In the genomic region with DNA sequence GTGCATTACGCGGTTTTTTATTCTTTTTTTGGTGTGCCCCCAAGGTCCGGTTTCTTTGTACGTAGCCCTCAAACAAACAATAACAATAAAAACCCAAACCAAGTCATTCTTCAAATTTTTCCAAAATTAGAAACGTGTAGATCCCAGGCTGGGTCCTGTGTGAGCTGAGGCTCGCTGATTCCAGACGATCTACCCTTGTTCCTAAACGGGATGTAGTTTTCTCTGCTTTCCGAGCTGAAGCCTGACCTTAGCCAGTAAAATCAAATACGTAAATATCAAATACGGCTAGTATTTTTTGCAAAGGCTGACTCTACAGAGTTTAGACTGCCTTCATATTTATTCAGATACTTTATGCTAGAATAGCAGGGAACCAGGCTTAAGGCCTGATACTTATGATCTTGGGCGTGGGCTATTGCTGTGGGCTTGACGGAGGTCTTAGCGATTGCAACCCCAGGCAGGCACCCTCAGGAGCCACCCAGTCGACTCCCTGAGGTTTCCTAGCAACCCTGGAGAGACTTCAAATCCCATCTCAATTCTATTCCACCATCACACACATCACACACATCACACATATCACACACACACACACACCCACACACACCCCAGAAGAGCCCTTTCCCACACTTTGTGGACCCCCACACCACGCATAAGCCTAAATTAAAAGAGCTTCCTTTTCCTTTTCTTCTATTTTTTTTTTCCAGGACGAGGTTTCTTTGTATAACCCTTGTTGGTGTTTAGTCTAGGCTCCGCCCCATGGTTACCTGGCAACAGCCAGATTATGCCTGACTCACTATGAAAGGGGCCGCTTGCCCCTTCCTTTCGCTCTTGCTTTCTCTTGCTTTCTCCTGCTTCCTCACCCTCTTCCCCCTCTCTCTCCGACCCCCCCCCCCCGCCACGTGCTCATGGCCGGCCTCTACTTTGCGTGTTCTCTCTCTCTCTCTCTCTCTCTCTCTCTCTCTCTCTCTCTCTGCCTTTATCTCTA, we compare ENCODE assay signal across 8 mouse cellular contexts. TPM values are rescaled to one million over a fixed set of nuclear protein-coding genes. Genes with fewer than 3 reads are reported as not detected.
DNase-seq lines count a peak whose midpoint lies in the region; ATAC-seq lines count a peak whose summit lies in the region.

No protein-coding gene starts in this region.

- H3K9me3 ChIP-seq in intestine, embryonic 15.5 days: no peaks in the 10 kb centered on the region
- no peaks in the 10 kb centered on the region for H3K9me3 ChIP-seq in limb, embryonic 10.5 days (replicated peaks)
- no peaks in the 10 kb centered on the region for H3K9me3 ChIP-seq in midbrain, embryonic 12.5 days

- peak overlapping the region; percentile 96 for H3K27ac ChIP-seq in intestine, embryonic 15.5 days
- peak overlapping the region; percentile 97 for H3K27ac ChIP-seq in limb, embryonic 10.5 days
- peak overlapping the region; percentile 100 for H3K27ac ChIP-seq in midbrain, embryonic 12.5 days (replicated peaks)

- no peaks in the 10 kb centered on the region for H3K36me3 ChIP-seq in intestine, embryonic 15.5 days
- no peaks in the 10 kb centered on the region for H3K36me3 ChIP-seq in limb, embryonic 10.5 days
- no peaks in the 10 kb centered on the region for H3K36me3 ChIP-seq in midbrain, embryonic 12.5 days

- H3K4me3 ChIP-seq in intestine, embryonic 15.5 days (replicated peaks): peak overlapping the region; percentile 24
- peak overlapping the region; percentile 44 for H3K4me3 ChIP-seq in limb, embryonic 10.5 days
- H3K4me3 ChIP-seq in midbrain, embryonic 12.5 days: peak overlapping the region; percentile 28

- ATAC-seq in intestine, embryonic 15.5 days: peak; percentile 44
- ATAC-seq in midbrain, embryonic 12.5 days (ENCODE audit: low FRiP score, low read depth): peak; percentile 80

- H3K4me2 ChIP-seq in intestine, embryonic 15.5 days (replicated peaks): peak overlapping the region; percentile 53
- H3K4me2 ChIP-seq in midbrain, embryonic 12.5 days (replicated peaks): peak overlapping the region; percentile 54

- 9% methylated on average over 22 of the region's 25 CpGs for WGBS in intestine, embryonic 15.5 days
- WGBS in limb, embryonic 10.5 days: 28% methylated on average over 23 of the region's 25 CpGs
- 9% methylated on average over 20 of the region's 25 CpGs for WGBS in midbrain, embryonic 12.5 days

- peak overlapping the region; percentile 24 for H3K9ac ChIP-seq in intestine, embryonic 15.5 days
- H3K9ac ChIP-seq in midbrain, embryonic 12.5 days (replicated peaks): peak overlapping the region; percentile 55

- H3K27me3 ChIP-seq in intestine, embryonic 15.5 days (replicated peaks): no peaks in the 10 kb centered on the region
- H3K27me3 ChIP-seq in limb, embryonic 10.5 days (ENCODE audit: low read depth, poor library complexity, severe bottlenecking): peaks cover 14% of the 10 kb centered on the region
- H3K27me3 ChIP-seq in midbrain, embryonic 12.5 days: no peaks in the 10 kb centered on the region

- DNase-seq in cerebellum, adult 18-20 months: peak; percentile 56 to 64
- DNase-seq in cerebellum, adult 11 months: no peak
- peak; percentile 94 for DNase-seq in embryo, embryonic 10 days (ENCODE audit: low spot score)
- peak; percentile 65 for DNase-seq in gastrocnemius, postnatal 25 days
- DNase-seq in limb, embryonic 10.5 days (ENCODE audit: low spot score): peak; percentile 84
- DNase-seq in spleen, adult 12 weeks (ENCODE audit: low spot score): peak; percentile 74

- peaks cover 15% of the 10 kb centered on the region for H3K4me1 ChIP-seq in intestine, embryonic 15.5 days (replicated peaks)
- peaks cover 32% of the 10 kb centered on the region for H3K4me1 ChIP-seq in limb, embryonic 10.5 days
- peaks cover 30% of the 10 kb centered on the region for H3K4me1 ChIP-seq in midbrain, embryonic 12.5 days

RNA-seq across cellular contexts. Expression of a gene that starts 3.9 kb away (rescaled TPM):
- 1,000 to 10,000 TPM in 1 of 2 experiments, 100 to 1,000 TPM in 1; 606 to 1,413 TPM for total RNA-seq in gastrocnemius, postnatal 25 days (2021)
- 875 and 888 TPM in 2 replicates for polyA plus RNA-seq in intestine, embryonic 15.5 days (2015; fragmentation: Nextera tagmentation; extraction: Ambion mirVana)
- 856 and 992 TPM in 2 replicates for polyA plus RNA-seq in limb, embryonic 10.5 days (2016; fragmentation: Nextera tagmentation; extraction: Ambion mirVana)
- 1,111 and 1,158 TPM in 2 replicates for polyA plus RNA-seq in midbrain, embryonic 12.5 days (2016; fragmentation: Nextera tagmentation; extraction: Ambion mirVana)

RNA-seq across cellular contexts. Expression of a gene that starts 4.8 kb away (rescaled TPM):
- not detected for total RNA-seq in gastrocnemius, postnatal 25 days (2021)
- 0.23 and 0.40 TPM in 2 replicates for polyA plus RNA-seq in intestine, embryonic 15.5 days (2015; fragmentation: Nextera tagmentation; extraction: Ambion mirVana)
- 0.44 and 0.54 TPM in 2 replicates for polyA plus RNA-seq in limb, embryonic 10.5 days (2016; fragmentation: Nextera tagmentation; extraction: Ambion mirVana)
- 0.43 and 0.68 TPM in 2 replicates for polyA plus RNA-seq in midbrain, embryonic 12.5 days (2016; fragmentation: Nextera tagmentation; extraction: Ambion mirVana)

RNA-seq across cellular contexts. Expression of a gene that starts 40.0 kb away (rescaled TPM):
- 1 to 10 TPM; 3.6 to 3.8 TPM for total RNA-seq in gastrocnemius, postnatal 25 days (2021)
- polyA plus RNA-seq in intestine, embryonic 15.5 days (2015; fragmentation: Nextera tagmentation; extraction: Ambion mirVana): 10.7 and 11.3 TPM in 2 replicates
- 23.5 and 25.5 TPM in 2 replicates for polyA plus RNA-seq in limb, embryonic 10.5 days (2016; fragmentation: Nextera tagmentation; extraction: Ambion mirVana)
- polyA plus RNA-seq in midbrain, embryonic 12.5 days (2016; fragmentation: Nextera tagmentation; extraction: Ambion mirVana): 14.8 and 16.4 TPM in 2 replicates

RNA-seq across cellular contexts. Expression of a gene that starts 47.5 kb away (rescaled TPM):
- 1 to 10 TPM; 3.5 to 4.7 TPM for total RNA-seq in gastrocnemius, postnatal 25 days (2021)
- 59.6 and 60.4 TPM in 2 replicates for polyA plus RNA-seq in intestine, embryonic 15.5 days (2015; fragmentation: Nextera tagmentation; extraction: Ambion mirVana)
- 52.1 and 59.0 TPM in 2 replicates for polyA plus RNA-seq in limb, embryonic 10.5 days (2016; fragmentation: Nextera tagmentation; extraction: Ambion mirVana)
- polyA plus RNA-seq in midbrain, embryonic 12.5 days (2016; fragmentation: Nextera tagmentation; extraction: Ambion mirVana): 35.5 and 41.2 TPM in 2 replicates

RNA-seq across cellular contexts. Expression of a gene that starts 53.0 kb away (rescaled TPM):
- 10 to 100 TPM; 11.7 to 25.2 TPM for total RNA-seq in gastrocnemius, postnatal 25 days (2021)
- polyA plus RNA-seq in intestine, embryonic 15.5 days (2015; fragmentation: Nextera tagmentation; extraction: Ambion mirVana): 59.3 and 70.0 TPM in 2 replicates
- 43.5 and 45.2 TPM in 2 replicates for polyA plus RNA-seq in limb, embryonic 10.5 days (2016; fragmentation: Nextera tagmentation; extraction: Ambion mirVana)
- polyA plus RNA-seq in midbrain, embryonic 12.5 days (2016; fragmentation: Nextera tagmentation; extraction: Ambion mirVana): 27.8 and 30.2 TPM in 2 replicates
